Mouse (Mus musculus): ENCODE data around the gene Ric8a.
"Not testable (repeated sequence)": the region's sequence is repeated elsewhere in the genome, so short reads cannot be mapped to it uniquely, and the experiment has no call there.

Gene Ric8a

DNA sequence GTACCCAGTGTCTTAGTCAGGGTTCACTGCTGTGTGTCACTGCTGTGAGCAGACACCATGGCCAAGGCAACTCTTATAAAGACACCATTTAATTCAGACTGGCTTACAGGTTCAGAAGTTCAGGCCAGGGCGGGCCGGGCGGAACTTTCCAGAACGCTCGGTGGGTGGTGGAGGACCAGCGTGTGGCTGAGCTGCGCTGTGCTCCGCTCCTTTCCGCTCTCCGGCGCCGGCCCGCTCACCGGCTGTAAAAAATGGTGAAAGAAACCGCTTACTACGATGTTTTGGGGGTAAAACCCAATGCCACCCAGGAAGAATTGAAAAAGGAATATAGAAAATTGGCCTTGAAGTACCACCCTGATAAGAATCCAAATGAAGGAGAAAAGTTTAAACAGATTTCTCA is 33.9 kb downstream of the Ric8a start:
- not testable (repeated sequence) for DNase-seq (ENCODE audit: low spot score)

- no peak for DNase-seq (ENCODE audit: low spot score)
These were observed 37.3 kb downstream of the Ric8a start for GRCm38 (mm10) chr7:140894031-140894430.

- no peak for DNase-seq (ENCODE audit: low spot score)
These were observed 37.9 kb downstream of the Ric8a start for GRCm38 (mm10) chr7:140894611-140895010.

GRCm38 (mm10) chr7:140897863-140898262 is 41.1 kb downstream of the Ric8a start:
- DNase-seq (ENCODE audit: low spot score), result no peak

- no peak for DNase-seq (ENCODE audit: low spot score)
These were observed 42.4 kb downstream of the Ric8a start for GRCm38 (mm10) chr7:140899121-140899520.

- DNase-seq (ENCODE audit: low spot score), result no peak
These were observed 43.5 kb downstream of the Ric8a start, which contains the start of gene Cox8b for GRCm38 (mm10) chr7:140900220-140900619. Gene Cox8b, minus strand, starts transcription at chr7:140900446.

GRCm38 (mm10) chr7:140902036-140902875 is 45.5 kb downstream of the Ric8a start:
- no peak for DNase-seq (ENCODE audit: low spot score)

- DNase-seq (ENCODE audit: low spot score), result peak; percentile 61
These were observed 46.5 kb downstream of the Ric8a start for GRCm38 (mm10) chr7:140903212-140903611.

- no peak for DNase-seq (ENCODE audit: low spot score)
These were observed 48.9 kb downstream of the Ric8a start for GRCm38 (mm10) chr7:140905642-140906081.

DNA sequence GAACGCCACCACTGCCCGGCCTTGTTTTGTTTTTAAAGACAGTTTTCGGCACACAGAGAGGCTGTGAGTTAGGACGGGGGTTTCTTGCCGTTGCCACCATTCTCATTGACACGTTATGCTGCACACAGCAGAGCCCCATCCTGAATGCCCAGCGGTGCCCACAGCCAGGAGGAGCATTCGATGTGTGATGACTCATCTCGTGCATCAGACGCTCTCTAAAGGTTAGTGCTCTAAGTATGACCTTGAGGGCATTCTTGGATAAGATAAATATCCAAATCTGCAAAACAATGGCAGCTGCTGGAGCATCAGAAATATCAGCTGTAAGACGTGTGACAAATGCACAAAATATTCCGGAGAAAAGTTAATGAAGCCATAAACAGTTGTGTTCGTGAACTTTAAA is 50.4 kb downstream of the Ric8a start:
- no peak for DNase-seq (ENCODE audit: low spot score)

GRCm38 (mm10) chr7:140907697-140908096 is 50.9 kb downstream of the Ric8a start:
- no peak for DNase-seq (ENCODE audit: low spot score)

DNA sequence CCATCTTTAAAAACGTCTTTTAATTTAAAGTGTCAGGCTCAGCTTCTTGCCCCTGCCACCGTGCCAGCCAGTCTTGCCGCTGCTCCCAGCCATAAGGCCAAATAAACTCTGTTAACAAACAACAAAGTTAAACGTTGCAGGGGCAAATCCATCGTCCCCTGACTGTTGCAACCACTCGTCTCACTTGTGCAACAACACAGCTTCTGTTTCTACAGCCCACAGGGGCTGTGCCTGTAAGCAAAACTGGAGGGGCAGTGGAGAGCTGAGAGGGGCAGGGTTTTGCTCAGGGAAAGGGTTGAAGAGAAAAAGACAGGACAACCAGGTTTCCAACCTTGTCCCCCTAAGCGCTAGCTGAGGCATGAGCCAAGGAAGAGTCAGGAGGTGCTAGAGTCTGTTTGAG is 51.4 kb downstream of the Ric8a start:
- DNase-seq (ENCODE audit: low spot score), result no peak

- peak; percentile 36 for DNase-seq (ENCODE audit: low spot score)
These were observed 51.9 kb downstream of the Ric8a start for GRCm38 (mm10) chr7:140908634-140909107.

DNA sequence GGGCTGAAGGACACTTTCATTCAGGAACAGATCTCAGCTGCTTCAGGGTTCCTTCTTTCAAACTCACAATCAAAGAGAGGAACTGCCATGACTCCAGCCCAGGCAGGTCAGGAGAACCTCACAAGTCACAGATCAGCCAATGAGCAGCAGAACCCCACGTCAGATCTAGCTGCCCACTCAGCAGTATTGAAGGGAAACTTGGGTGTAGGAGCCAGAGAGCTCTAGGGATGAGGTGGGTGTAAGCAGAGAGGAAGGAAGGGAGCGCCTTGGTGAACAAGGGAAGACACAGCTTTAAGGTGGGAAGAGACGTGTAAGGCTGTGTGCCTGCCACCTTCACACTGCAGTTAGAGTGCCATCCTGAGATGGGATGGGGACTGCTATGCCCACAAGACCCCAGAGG is 55.5 kb downstream of the Ric8a start:
- peak; percentile 32 for DNase-seq (ENCODE audit: low spot score)

DNA sequence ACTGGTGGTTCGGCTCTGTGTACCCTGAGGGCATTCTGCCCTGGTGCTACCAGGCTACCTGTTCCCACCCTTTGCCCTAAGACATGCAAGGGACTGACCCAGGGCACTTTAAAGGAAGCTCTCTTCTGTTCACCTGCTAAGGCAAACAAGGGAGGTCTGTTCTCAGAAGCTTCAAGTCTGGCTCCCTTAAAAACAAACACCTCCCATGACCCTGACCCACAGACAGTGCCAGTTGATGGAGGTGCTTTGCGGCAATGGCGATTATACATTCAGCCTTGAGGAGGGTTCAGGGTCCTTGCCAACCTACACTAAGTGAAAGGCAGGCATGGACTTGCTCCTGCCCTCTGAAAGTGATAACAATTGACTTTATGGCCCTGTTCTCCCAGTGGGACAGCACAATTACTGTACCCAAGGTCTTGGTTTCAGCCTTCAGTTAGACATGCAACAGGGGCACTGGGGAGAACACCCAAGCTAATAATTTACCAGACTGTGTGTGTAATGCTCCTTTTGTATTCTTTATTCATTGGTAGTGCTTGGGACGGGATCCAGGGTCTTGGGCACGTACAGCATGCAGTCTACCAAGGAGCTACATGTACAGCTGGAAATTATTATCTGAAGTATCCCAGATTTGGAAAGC is 56.2 kb downstream of the Ric8a start:
- no peak for DNase-seq (ENCODE audit: low spot score)
